Mouse (Mus musculus) bone marrow, adult 2 months (tissue): ENCODE measurements around the gene Bik. TPM values are rescaled to one million over a fixed set of nuclear protein-coding genes. Genes with fewer than 3 reads are reported as not detected.

Experiments used
- H3K27ac ChIP-seq: fragments of 200-500 bp; 2 replicates; pipeline ENCODE4 v1.5.1; 2012; ENCODE audit warnings: low read depth, mild to moderate bottlenecking, control low read depth, inconsistent platforms, low read length; ENCODE audit not compliant: control insufficient read depth, poor library complexity, insufficient read depth
- H3K4me1 ChIP-seq: fragments of 200-500 bp; 2 replicates; pipeline ENCODE4 v1.6.1; 2011; ENCODE audit warnings: low read length; ENCODE audit not compliant: control insufficient read depth, insufficient read depth
- H3K4me3 ChIP-seq: fragments of 200-500 bp; replicated peaks from 2 replicates; pipeline ENCODE3; 2011; ENCODE audit warnings: mild to moderate bottlenecking, low read depth, low read length, control low read depth; ENCODE audit not compliant: control insufficient read depth
- CTCF ChIP-seq: fragments of 200-500 bp; IDR thresholded peaks from 2 replicates; pipeline ENCODE4 v1.5.1; 2011; ENCODE audit warnings: low read length, control low read depth; ENCODE audit not compliant: control insufficient read depth, insufficient read depth
- POLR2A ChIP-seq: fragments of 200-500 bp; IDR thresholded peaks from 2 replicates; pipeline ENCODE4 v1.6.1; 2011; ENCODE audit warnings: low read depth, mild to moderate bottlenecking, control low read depth, low read length, borderline replicate concordance; ENCODE audit not compliant: control insufficient read depth
- WGBS: fragments of 180-500 bp; shearing (Covaris S2); methylation state at CpG from one replicate; pipeline ENCODE4 v1.1.7; 2018; 5-methylcytosine and 5-hydroxymethylcytosine counted together
- polyA plus RNA-seq: library from polyadenylated mRNA; stranded (reverse); fragments of >200 nt; gene quantifications from 2 replicates; pipeline ENCODE4 v1.2.4, GENCODE M21; 2011; ENCODE audit warnings: low replicate concordance; ENCODE audit not compliant: missing spikeins, insufficient read depth, insufficient read length

Gene Bik
- polyA plus RNA-seq, result 3.3 and 4.9 TPM in 2 replicates

DNA sequence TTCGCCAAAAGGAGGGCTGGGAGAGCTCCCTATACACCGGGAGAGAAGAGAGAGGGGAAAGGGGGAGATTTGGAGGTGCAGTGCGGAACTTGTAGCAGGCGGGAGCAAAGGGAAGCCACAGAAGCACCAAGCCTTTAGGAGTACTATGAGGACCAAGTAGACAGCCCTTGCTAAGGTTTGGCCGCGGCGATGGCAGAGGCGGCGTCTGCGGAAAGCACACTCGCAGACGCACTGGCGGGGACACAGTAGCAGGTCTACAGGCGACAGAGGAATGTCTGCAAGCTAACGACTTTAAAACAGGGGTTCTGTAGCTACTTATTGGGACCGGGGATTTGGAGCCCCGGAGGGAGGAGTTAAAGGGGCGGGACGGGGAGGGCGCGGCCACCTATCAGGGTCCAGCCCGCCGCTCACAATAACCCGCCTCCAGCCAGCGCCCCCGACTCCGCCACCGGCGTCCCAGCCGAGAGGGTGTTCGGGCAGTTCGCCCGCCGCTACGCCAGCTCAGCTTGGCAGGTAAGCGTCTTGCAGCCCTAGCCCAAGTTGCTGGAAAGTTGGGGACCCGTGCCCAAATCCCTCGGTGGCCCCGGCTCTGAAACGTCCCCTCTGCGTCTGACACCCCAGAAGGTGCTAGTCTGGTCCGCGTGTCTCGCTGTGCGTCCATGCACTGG lies at the start of gene Bik:
TSS of gene Bik (plus strand) at position 439 of the 668 bp plus-strand sequence.
- Histone ChIP-seq H3K4me3 (peak within 1 kb of the TSS; percentile 80), H3K4me1 (peaks cover 1% of the 10 kb centered on the region), H3K27ac (peak within 1 kb of the TSS; percentile 17; the same call in 1 of the 2 replicates)
- TF ChIP-seq CTCF (no peak), POLR2A (no peak; the same call in 1 of the 2 replicates)
- WGBS, result under 1% methylated on average over 45 of the region's 45 CpGs

DNA sequence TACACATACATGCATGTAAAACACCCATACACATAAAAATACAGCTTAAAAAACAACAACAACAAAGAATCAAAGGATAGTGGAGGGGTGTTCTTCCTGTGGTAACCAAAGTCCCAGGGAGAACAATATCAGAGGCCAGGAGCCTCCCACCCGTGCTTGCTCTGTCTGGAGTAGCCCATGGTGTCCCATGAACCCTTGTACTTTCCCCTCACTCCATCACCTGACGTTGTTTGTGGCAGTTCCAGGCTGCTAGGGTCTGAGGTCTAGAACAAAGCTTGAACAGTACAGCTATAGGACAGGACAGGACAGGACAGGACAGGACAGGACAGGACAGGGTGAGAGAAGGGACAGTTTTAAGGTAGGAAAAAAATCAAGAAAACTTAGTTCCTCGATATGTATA lies 48.6 kb upstream of the Bik start:
- H3K4me1 ChIP-seq, result peaks cover 8% of the 10 kb centered on the region
- H3K4me3 ChIP-seq, result no peak overlapping the region
- TF ChIP-seq POLR2A, result no peak
- WGBS, result 76% methylated on average over 3 of the region's 3 CpGs
- no peak overlapping the region for H3K27ac ChIP-seq

DNA sequence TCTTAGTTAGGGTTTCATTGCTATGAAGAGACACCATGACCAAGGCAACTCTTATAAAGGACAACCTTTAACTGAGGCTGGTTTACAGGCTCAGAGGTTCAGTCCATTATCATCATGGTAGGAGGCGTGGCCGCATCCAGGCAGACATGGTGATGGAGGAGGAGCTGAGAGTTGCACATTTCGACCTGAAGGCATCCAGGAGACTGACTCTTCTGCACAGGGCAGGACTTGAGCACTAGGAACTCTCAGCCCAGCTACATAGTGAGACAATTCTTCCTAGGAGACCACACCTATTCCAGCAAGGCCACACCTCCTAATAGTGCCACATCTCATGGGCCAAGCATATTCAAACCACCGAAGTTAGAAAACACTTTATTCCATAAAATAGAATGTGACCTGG lies 46.8 kb upstream of the Bik start:
- peaks cover 1% of the 10 kb centered on the region; the same call in 1 of the 2 replicates for H3K4me1 ChIP-seq
- H3K4me3 ChIP-seq, result no peak overlapping the region
- no peak for TF ChIP-seq POLR2A
- no peak for TF ChIP-seq CTCF
- 81% methylated on average over 4 of the region's 4 CpGs for WGBS
- no peak overlapping the region for H3K27ac ChIP-seq

DNA sequence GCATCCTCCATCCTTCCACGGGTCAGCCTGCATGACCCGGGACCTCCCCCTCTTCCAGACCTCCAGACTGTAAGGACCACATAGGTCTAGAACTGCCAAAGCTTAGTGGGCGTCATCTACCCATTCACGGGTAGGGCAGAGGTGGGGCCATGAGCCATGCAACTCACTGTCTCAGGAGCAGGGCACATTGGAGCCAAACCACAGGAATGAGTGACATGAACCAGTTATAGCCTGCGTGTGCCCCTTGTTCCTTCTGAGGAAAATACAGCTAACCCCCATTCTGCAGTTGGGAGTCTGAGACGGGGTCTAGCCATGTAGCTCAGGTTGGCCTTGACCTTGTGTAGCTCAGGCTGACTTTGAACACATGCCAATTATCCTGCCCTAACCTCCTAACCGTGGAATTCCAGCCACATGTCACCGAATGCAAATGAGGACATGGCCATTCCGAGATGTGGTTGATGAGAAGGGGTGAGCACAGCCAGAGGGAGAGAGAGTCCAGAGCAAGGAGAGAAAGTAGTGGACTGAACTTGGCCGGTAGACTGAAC lies 45.4 kb upstream of the Bik start:
- no peak overlapping the region for H3K4me3 ChIP-seq
- no peak for TF ChIP-seq POLR2A
- peak; percentile 1; the same call in 1 of the 2 replicates for TF ChIP-seq CTCF
- no peak overlapping the region for H3K27ac ChIP-seq
- 68% methylated on average over 10 of the region's 10 CpGs for WGBS
- H3K4me1 ChIP-seq, result no peaks in the 10 kb centered on the region; the same call in 1 of the 2 replicates

DNA sequence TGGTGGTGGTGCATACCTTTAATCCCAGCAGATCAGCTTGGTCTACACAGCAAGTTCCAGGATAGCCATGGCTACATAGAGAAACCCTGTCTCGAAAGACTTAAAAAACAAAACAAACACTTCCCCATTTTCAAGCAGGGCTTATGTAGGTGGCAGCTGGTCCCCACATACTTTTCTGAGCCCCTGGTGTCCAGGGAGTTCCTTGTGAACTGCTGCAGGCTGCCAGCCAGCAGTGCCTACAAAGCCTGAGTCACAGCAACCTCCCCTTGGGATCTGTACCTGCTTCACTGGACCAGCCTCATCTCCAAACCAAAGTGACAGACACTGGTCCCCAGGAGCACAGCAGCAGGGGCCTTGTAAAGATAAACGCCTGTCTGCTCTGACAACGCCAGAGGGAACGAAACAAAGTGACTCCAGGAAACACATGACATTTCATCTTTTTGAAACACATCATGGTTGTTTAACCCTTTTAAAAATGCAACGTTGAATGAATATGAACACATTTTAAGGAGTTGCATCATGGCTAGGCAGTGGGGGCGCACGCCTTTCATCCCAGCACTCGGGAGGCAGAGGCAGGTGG lies 43.9 kb upstream of the Bik start:
- H3K27ac ChIP-seq, result peak overlapping the region; percentile 77

DNA sequence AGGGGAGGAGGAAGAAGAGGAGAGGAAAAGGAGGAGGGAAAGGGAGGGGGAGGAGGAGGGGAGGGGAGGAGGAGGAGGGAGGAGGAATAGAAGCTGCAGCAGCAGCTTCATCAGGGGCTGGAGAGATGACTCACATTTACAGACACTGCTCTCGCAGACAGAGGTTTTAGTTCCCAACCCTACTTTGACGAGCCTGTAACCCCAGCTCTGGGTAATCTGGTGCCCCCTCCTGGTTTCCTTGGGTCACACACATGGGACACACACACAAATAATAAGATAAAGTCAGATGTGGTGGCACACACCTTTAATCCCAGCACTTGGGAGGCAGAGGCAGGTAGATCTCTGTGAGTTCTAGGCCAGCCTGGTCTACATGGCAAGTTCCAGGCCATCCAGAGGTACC lies 43.2 kb upstream of the Bik start:
- WGBS, result 11% methylated on average over 2 of the region's 2 CpGs
- TF ChIP-seq CTCF (peak; percentile 61; the same call in 1 of the 2 replicates), POLR2A (no peak)
- no peak overlapping the region for H3K4me3 ChIP-seq
- H3K4me1 ChIP-seq, result no peaks in the 10 kb centered on the region; the same call in 1 of the 2 replicates
- no peak overlapping the region for H3K27ac ChIP-seq

More for the DNA sequence above, 43.9 kb upstream of the Bik start:
- Histone ChIP-seq H3K4me3 (no peak overlapping the region), H3K4me1 (no peaks in the 10 kb centered on the region; the same call in 1 of the 2 replicates)
- WGBS, result 29% methylated on average over 8 of the region's 8 CpGs
- no peak for TF ChIP-seq POLR2A
- no peak for TF ChIP-seq CTCF

DNA sequence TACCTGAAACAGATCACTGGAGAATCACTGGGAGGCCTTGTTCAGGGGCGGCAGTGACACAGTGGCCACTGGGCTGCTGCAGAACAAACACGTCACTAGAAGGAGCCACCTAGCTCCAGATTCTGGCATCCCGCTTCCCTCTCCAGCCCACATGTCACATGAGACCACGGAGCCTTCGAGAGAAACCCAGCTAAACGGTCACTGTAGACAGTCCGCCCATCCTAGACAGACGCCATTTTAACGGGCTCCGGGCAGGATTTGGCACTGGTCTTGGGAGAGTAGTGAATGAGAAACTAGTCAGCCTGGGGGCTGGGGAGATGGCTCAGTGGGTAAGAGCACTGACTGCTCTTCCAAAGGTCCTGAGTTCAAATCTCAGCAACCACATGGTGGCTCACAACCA lies 42.4 kb upstream of the Bik start:
- 94% methylated on average over 10 of the region's 10 CpGs for WGBS
- Histone ChIP-seq H3K27ac (no peak overlapping the region), H3K4me3 (no peak overlapping the region), H3K4me1 (no peaks in the 10 kb centered on the region; the same call in 1 of the 2 replicates)
- TF ChIP-seq CTCF (no peak), POLR2A (no peak)

DNA sequence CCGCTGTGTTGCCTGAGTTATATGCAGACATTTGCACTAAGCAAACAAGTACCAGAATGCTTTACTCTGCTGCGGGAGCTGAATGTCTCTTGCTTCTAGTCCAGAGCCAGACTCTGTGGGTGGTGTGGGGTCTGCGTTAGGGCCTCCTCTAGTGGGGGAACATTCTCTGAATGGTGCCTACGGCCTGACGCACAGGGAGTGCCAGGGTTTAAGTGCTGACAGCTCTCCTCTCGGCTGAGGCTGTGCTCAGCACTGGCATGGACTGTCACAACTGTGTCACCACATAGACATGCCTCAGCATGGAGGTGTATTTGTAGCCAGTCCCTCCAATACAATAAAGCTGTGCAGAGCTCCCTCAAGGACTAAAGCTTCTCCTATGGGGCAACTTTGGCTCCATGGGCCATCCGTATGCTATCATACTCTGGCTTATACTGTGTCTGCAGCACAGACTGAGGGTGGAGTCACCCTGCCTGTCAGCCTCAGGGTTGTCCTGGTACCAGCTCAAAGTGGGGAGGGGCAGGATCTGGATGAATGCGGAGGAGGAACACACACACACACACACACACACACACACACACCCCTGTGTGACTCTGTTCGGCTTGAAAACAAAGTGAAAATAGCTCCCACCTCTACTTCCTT lies 39.1 kb upstream of the Bik start:
- H3K4me3 ChIP-seq, result no peak overlapping the region
- TF ChIP-seq CTCF, result no peak
- no peak for TF ChIP-seq POLR2A
- H3K4me1 ChIP-seq, result no peaks in the 10 kb centered on the region; the same call in 1 of the 2 replicates
- H3K27ac ChIP-seq, result no peak overlapping the region
- 88% methylated on average over 9 of the region's 9 CpGs for WGBS
